16 mouse cellular contexts compared by ENCODE assay signal in the genomic region with DNA sequence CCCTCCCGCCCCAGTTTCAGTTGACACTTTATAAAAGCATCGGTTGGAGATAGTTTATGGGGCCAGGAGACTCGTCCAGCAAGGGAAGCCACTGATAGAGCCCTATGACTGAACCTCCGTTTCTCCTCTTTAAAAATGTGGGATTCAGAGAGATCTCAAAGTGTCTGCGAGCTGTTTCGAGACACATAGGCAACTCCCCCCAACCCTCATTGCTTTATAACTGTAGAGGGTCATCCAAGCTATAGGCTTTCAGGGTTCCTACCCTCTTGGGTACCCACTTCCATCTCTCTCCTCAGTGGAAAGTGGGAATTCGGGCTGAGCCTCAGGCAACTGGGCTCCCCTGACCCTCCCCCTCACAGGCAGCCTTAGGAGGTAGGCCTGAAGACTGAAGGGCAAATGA. TPM values are rescaled to one million over a fixed set of nuclear protein-coding genes. Genes with fewer than 3 reads are reported as not detected.
DNase-seq lines count a peak whose midpoint lies in the region; ATAC-seq and TF ChIP-seq lines count a peak whose summit lies in the region.
"Had no signal": no experiment of that assay in that cellular context is flagged by ENCODE, and none has a peak within 500 bp of the region (broad histone marks: within the 10 kb centered on the region; RNA-seq: fewer than 3 reads in every experiment).

No protein-coding gene starts in this region.

- no peak for TF ChIP-seq POLR2A in small intestine, adult 2 months (IDR thresholded peaks at IDR 0.05; ENCODE audit: low read depth, low read length)

- no peak overlapping the region for H3K27ac ChIP-seq in hindbrain, embryonic 11.5 days (ENCODE audit: low read depth, low read length)
- no peak overlapping the region for H3K27ac ChIP-seq in hindbrain, embryonic 12.5 days
- no peak overlapping the region for H3K27ac ChIP-seq in embryonic facial prominence, embryonic 12.5 days
- H3K27ac ChIP-seq in intestine, embryonic 16.5 days (ENCODE audit: low read length), result peak overlapping the region; percentile 95
- H3K27ac ChIP-seq in small intestine, adult 2 months (ENCODE audit: insufficient read depth, low read depth, low read length), result peak overlapping the region; percentile 93

- H3K27me3 ChIP-seq in hindbrain, embryonic 11.5 days (ENCODE audit: control insufficient read depth, insufficient read depth, low read length), result peaks cover 99% of the 10 kb centered on the region
- H3K27me3 ChIP-seq in hindbrain, embryonic 12.5 days, result peaks cover 99% of the 10 kb centered on the region
- H3K27me3 ChIP-seq in embryonic facial prominence, embryonic 12.5 days, result peaks cover 98% of the 10 kb centered on the region
- peaks cover 87% of the 10 kb centered on the region for H3K27me3 ChIP-seq in intestine, embryonic 16.5 days (replicated peaks; ENCODE audit: control insufficient read depth, insufficient read depth, low read length)
- peaks cover 56% of the 10 kb centered on the region for H3K27me3 ChIP-seq in small intestine, adult 2 months (ENCODE audit: control insufficient read depth, insufficient read depth, low read length)

- no peak overlapping the region for H3K4me2 ChIP-seq in hindbrain, embryonic 11.5 days (replicated peaks; ENCODE audit: low read depth, low read length)
- H3K4me2 ChIP-seq in hindbrain, embryonic 12.5 days (replicated peaks), result no peak overlapping the region
- peak overlapping the region; percentile 95 for H3K4me2 ChIP-seq in embryonic facial prominence, embryonic 12.5 days (replicated peaks)
- peak overlapping the region; percentile 77 for H3K4me2 ChIP-seq in intestine, embryonic 16.5 days (ENCODE audit: low read depth, low read length)

- ATAC-seq in hindbrain, embryonic 11.5 days (ENCODE audit: low FRiP score), result no peak
- ATAC-seq in hindbrain, embryonic 12.5 days (ENCODE audit: low FRiP score), result no peak
- no peak for ATAC-seq in embryonic facial prominence, embryonic 12.5 days (ENCODE audit: insufficient number of reproducible peaks, insufficient read depth, low FRiP score, low TSS enrichment)
- ATAC-seq in intestine, embryonic 16.5 days, result no peak
- ATAC-seq: inflammation-experienced regulatory T-cells, adult 6 months had no signal

- 2% methylated on average over 7 of the region's 7 CpGs for WGBS in hindbrain, embryonic 11.5 days
- 2% methylated on average over 7 of the region's 7 CpGs for WGBS in hindbrain, embryonic 12.5 days
- 4% methylated on average over 7 of the region's 7 CpGs for WGBS in embryonic facial prominence, embryonic 12.5 days
- 9% methylated on average over 7 of the region's 7 CpGs for whole genome bisulfite sequencing in intestine, embryonic 16.5 days
- 8% methylated on average over 7 of the region's 7 CpGs for WGBS in small intestine, adult 2 months

- H3K4me3 ChIP-seq in hindbrain, embryonic 11.5 days (ENCODE audit: low read depth, low read length), result no peak overlapping the region
- H3K4me3 ChIP-seq in hindbrain, embryonic 12.5 days, result no peak overlapping the region
- H3K4me3 ChIP-seq in embryonic facial prominence, embryonic 12.5 days, result peak overlapping the region; percentile 53
- peak overlapping the region; percentile 62 for H3K4me3 ChIP-seq in intestine, embryonic 16.5 days (ENCODE audit: low read length)
- peak overlapping the region; percentile 71 for H3K4me3 ChIP-seq in small intestine, adult 2 months (ENCODE audit: low read depth, low read length)

- no peaks in the 10 kb centered on the region for H3K9me3 ChIP-seq in hindbrain, embryonic 11.5 days (ENCODE audit: control insufficient read depth, low read length)
- no peaks in the 10 kb centered on the region for H3K9me3 ChIP-seq in hindbrain, embryonic 12.5 days (replicated peaks)
- H3K9me3 ChIP-seq in embryonic facial prominence, embryonic 12.5 days, result no peaks in the 10 kb centered on the region
- no peaks in the 10 kb centered on the region for H3K9me3 ChIP-seq in intestine, embryonic 16.5 days (ENCODE audit: control insufficient read depth, low read length)

- DNase-seq in hindbrain, embryonic 11.5 days (ENCODE audit: low spot score), result peak; percentile 36
- no peak for DNase-seq in adrenal gland, postnatal 36 days
- no peak for DNase-seq in frontal cortex, postnatal 36 days (ENCODE audit: low spot score in 2 of 2)
- DNase-seq: cerebellum, postnatal 14 days; gastrocnemius, postnatal 36 days; heart, postnatal 10 days; kidney, postnatal 36 days; midbrain, embryonic 14.5 days; right cerebral cortex, postnatal 25 days had no signal

- H3K36me3 ChIP-seq in hindbrain, embryonic 11.5 days (ENCODE audit: control insufficient read depth, insufficient read depth, low read length), result no peaks in the 10 kb centered on the region
- no peaks in the 10 kb centered on the region for H3K36me3 ChIP-seq in hindbrain, embryonic 12.5 days
- no peaks in the 10 kb centered on the region for H3K36me3 ChIP-seq in embryonic facial prominence, embryonic 12.5 days
- H3K36me3 ChIP-seq in intestine, embryonic 16.5 days (ENCODE audit: control insufficient read depth, insufficient read depth, low read length), result no peaks in the 10 kb centered on the region
- H3K36me3 ChIP-seq in small intestine, adult 2 months (ENCODE audit: control insufficient read depth, insufficient read depth, low read length), result no peaks in the 10 kb centered on the region
- H3K36me3 ChIP-seq: G1E had no signal

- H3K4me1 ChIP-seq in hindbrain, embryonic 11.5 days (replicated peaks; ENCODE audit: control insufficient read depth, insufficient read depth, low read length), result peaks cover 13% of the 10 kb centered on the region
- peaks cover 27% of the 10 kb centered on the region for H3K4me1 ChIP-seq in hindbrain, embryonic 12.5 days
- peaks cover 34% of the 10 kb centered on the region for H3K4me1 ChIP-seq in embryonic facial prominence, embryonic 12.5 days
- peaks cover 4% of the 10 kb centered on the region for H3K4me1 ChIP-seq in intestine, embryonic 16.5 days (ENCODE audit: control insufficient read depth, insufficient read depth, low read length)
- H3K4me1 ChIP-seq in small intestine, adult 2 months (ENCODE audit: control insufficient read depth, insufficient read depth, insufficient read length, low read length), result peaks cover 3% of the 10 kb centered on the region; the same call in 1 of the 2 replicates

- TF ChIP-seq CTCF in small intestine, adult 2 months (IDR thresholded peaks at IDR 0.05; ENCODE audit: extremely low read depth, insufficient read length, insufficient replicate concordance, low read depth, low read length), result no peak

- no peak overlapping the region for H3K9ac ChIP-seq in hindbrain, embryonic 11.5 days (ENCODE audit: low read depth, low read length)
- H3K9ac ChIP-seq in hindbrain, embryonic 12.5 days, result no peak overlapping the region
- peak overlapping the region; percentile 37 for H3K9ac ChIP-seq in embryonic facial prominence, embryonic 12.5 days
- peak overlapping the region; percentile 86 for H3K9ac ChIP-seq in intestine, embryonic 16.5 days (ENCODE audit: low read depth, low read length)

RNA-seq across cellular contexts. Expression of a gene that starts 2.8 kb away (rescaled TPM):
- polyA plus RNA-seq in hindbrain, embryonic 11.5 days (2014; fragmentation: Nextera tagmentation; extraction: Ambion mirVana), result 2.1 and 2.3 TPM in 2 replicates
- 2.0 and 3.2 TPM in 2 replicates for polyA plus RNA-seq in hindbrain, embryonic 12.5 days (2016; fragmentation: Nextera tagmentation; extraction: Ambion mirVana)
- 35.0 and 35.9 TPM in 2 replicates for polyA plus RNA-seq in embryonic facial prominence, embryonic 12.5 days (2016; fragmentation: Nextera tagmentation; extraction: Ambion mirVana)
- polyA plus RNA-seq in intestine, embryonic 16.5 days (2015; fragmentation: Nextera tagmentation; extraction: Ambion mirVana), result 86.9 and 88.3 TPM in 2 replicates
- 28.2 and 49.6 TPM in 2 replicates for polyA plus RNA-seq in small intestine, adult 2 months (2012; rRNA removed)
- total RNA-seq in adrenal gland, postnatal 36 days (2021), result 1 to 10 TPM in 1 of 2 experiments, under 1 TPM in 1; 0.40 to 1.8 TPM
- total RNA-seq: gastrocnemius, postnatal 36 days had no signal
- polyA plus RNA-seq: G1E had no signal

RNA-seq across cellular contexts. Expression of a gene that starts 26.8 kb away (rescaled TPM):
- polyA plus RNA-seq in hindbrain, embryonic 11.5 days (2014; fragmentation: Nextera tagmentation; extraction: Ambion mirVana), result 53.5 and 56.1 TPM in 2 replicates
- 60.0 and 69.3 TPM in 2 replicates for polyA plus RNA-seq in hindbrain, embryonic 12.5 days (2016; fragmentation: Nextera tagmentation; extraction: Ambion mirVana)
- polyA plus RNA-seq in embryonic facial prominence, embryonic 12.5 days (2016; fragmentation: Nextera tagmentation; extraction: Ambion mirVana), result 66.9 and 75.0 TPM in 2 replicates
- 48.9 TPM in 2 replicates for polyA plus RNA-seq in intestine, embryonic 16.5 days (2015; fragmentation: Nextera tagmentation; extraction: Ambion mirVana)
- 22.6 and 23.4 TPM in 2 replicates for polyA plus RNA-seq in small intestine, adult 2 months (2012; rRNA removed)
- 10 to 100 TPM; 29.5 to 30.6 TPM for total RNA-seq in adrenal gland, postnatal 36 days (2021)

RNA-seq across cellular contexts. Expression of a gene that starts 34.6 kb away (rescaled TPM):
- polyA plus RNA-seq in hindbrain, embryonic 11.5 days (2014; fragmentation: Nextera tagmentation; extraction: Ambion mirVana), result 6.8 and 8.0 TPM in 2 replicates
- 22.7 and 25.4 TPM in 2 replicates for polyA plus RNA-seq in hindbrain, embryonic 12.5 days (2016; fragmentation: Nextera tagmentation; extraction: Ambion mirVana)
- 26.8 and 29.8 TPM in 2 replicates for polyA plus RNA-seq in embryonic facial prominence, embryonic 12.5 days (2016; fragmentation: Nextera tagmentation; extraction: Ambion mirVana)
- 0.20 and 0.22 TPM in 2 replicates for polyA plus RNA-seq in intestine, embryonic 16.5 days (2015; fragmentation: Nextera tagmentation; extraction: Ambion mirVana)
- polyA plus RNA-seq in small intestine, adult 2 months (2012; rRNA removed), result 0.53 and 0.63 TPM in 2 replicates
- total RNA-seq in adrenal gland, postnatal 36 days (2021), result 1 to 10 TPM; 4.9 to 8.3 TPM
- total RNA-seq: G1E had no signal
- polyA plus RNA-seq: inflammation-experienced regulatory T-cells, adult 6 months had no signal

RNA-seq across cellular contexts. Expression of a gene that starts 46.3 kb away (rescaled TPM):
- 0.73 and 1.9 TPM in 2 replicates for polyA plus RNA-seq in hindbrain, embryonic 11.5 days (2014; fragmentation: Nextera tagmentation; extraction: Ambion mirVana)
- polyA plus RNA-seq in hindbrain, embryonic 12.5 days (2016; fragmentation: Nextera tagmentation; extraction: Ambion mirVana), result 1.8 and 2.2 TPM in 2 replicates
- 4.6 and 5.2 TPM in 2 replicates for polyA plus RNA-seq in embryonic facial prominence, embryonic 12.5 days (2016; fragmentation: Nextera tagmentation; extraction: Ambion mirVana)
- polyA plus RNA-seq in intestine, embryonic 16.5 days (2015; fragmentation: Nextera tagmentation; extraction: Ambion mirVana), result 5.2 and 5.8 TPM in 2 replicates
- polyA plus RNA-seq in small intestine, adult 2 months (2012; rRNA removed), result 3.0 and 7.9 TPM in 2 replicates
- total RNA-seq in adrenal gland, postnatal 36 days (2021), result under 1 TPM; 0.16 to 0.40 TPM
- total RNA-seq: G1E; gastrocnemius, postnatal 36 days; layer of hippocampus, postnatal 14 days had no signal
- polyA plus RNA-seq: G1E; inflammation-experienced regulatory T-cells, adult 6 months; midbrain, embryonic 14.5 days had no signal

Comparison
In these comparisons a context has a peak if more than half of its experiments do, and no peak if none do; other contexts are left out.
1. H3K27ac ChIP-seq: peak in intestine, embryonic 16.5 days (single experiment) and small intestine, adult 2 months (single experiment); none in hindbrain, embryonic 11.5 days (single experiment), hindbrain, embryonic 12.5 days (single experiment) and embryonic facial prominence, embryonic 12.5 days (single experiment).
2. H3K4me2 ChIP-seq: peak in embryonic facial prominence, embryonic 12.5 days (single experiment) and intestine, embryonic 16.5 days (single experiment); none in hindbrain, embryonic 11.5 days (single experiment) and hindbrain, embryonic 12.5 days (single experiment).
3. H3K4me3 ChIP-seq: peak in embryonic facial prominence, embryonic 12.5 days (single experiment), intestine, embryonic 16.5 days (single experiment) and small intestine, adult 2 months (single experiment); none in hindbrain, embryonic 11.5 days (single experiment) and hindbrain, embryonic 12.5 days (single experiment).
4. H3K9ac ChIP-seq: peak in embryonic facial prominence, embryonic 12.5 days (single experiment) and intestine, embryonic 16.5 days (single experiment); none in hindbrain, embryonic 11.5 days (single experiment) and hindbrain, embryonic 12.5 days (single experiment).